Mouse (Mus musculus): ENCODE results near the gene Syne1.

DNA sequence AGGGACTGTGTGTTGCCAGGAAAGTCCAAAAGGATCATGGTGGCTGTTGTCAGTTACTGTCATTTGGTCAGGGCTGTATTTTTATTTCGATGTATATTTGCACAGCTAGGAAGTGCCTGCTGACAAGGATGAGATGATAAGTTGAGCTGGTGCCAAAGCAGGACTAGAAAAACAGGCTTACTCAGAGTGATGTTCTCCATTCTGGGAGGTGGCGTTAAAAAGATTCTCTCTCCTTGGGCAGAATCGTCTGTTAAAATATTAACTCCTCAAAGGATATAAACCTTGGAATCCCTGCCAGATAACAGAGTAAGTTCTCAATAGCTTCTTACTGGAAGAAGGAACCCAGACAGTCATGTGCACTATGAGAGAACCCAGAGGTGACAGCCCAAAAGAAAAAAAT, 557.5 kb downstream of the Syne1 start:
- TF ChIP-seq CTCF (IDR thresholded peaks at IDR 0.05; ENCODE audit: insufficient read depth, low read depth, low read length) (no peak), POLR2A (IDR thresholded peaks at IDR 0.05; ENCODE audit: insufficient read depth, low read depth, low read length) (no peak)
